Mouse (Mus musculus): Measurements from ENCODE around the gene Cd101. TPM values are rescaled to one million over a fixed set of nuclear protein-coding genes. Genes with fewer than 3 reads are reported as not detected.

Cd101 gene
- polyA plus RNA-seq, 1 experiment from 2014 or later, result 0.08 TPM

Other genes starting within 250 kb of the Cd101 start
- not detected in 2 replicates for gene Vtcn1, start 204.1 kb downstream of the Cd101 start, polyA plus RNA-seq (2015; fragmentation: Nextera tagmentation; extraction: Ambion mirVana)
- 7.6 and 8.7 TPM in 2 replicates for gene Trim45, start 107.4 kb downstream of the Cd101 start, polyA plus RNA-seq (2015; fragmentation: Nextera tagmentation; extraction: Ambion mirVana)
- gene Ttf2, start 59.9 kb downstream of the Cd101 start, polyA plus RNA-seq (2015; fragmentation: Nextera tagmentation; extraction: Ambion mirVana), result 3.6 and 4.8 TPM in 2 replicates
- gene Ptgfrn, start 80.7 kb upstream of the Cd101 start, polyA plus RNA-seq (2015; fragmentation: Nextera tagmentation; extraction: Ambion mirVana), result 2.8 and 3.1 TPM in 2 replicates